Mouse (Mus musculus) heart, embryonic 12.5 days (tissue): Measurements from ENCODE around the gene Rnf24. TPM values are rescaled to one million over a fixed set of nuclear protein-coding genes. Genes with fewer than 3 reads are reported as not detected.

Experiments used
- ATAC-seq: fragments of 200-750 bp; cut with Nextera tagmentation; 2 replicates; pipeline ENCODE4 v1.8.0; 2017; ENCODE audit warnings: moderate TSS enrichment, moderate library complexity; ENCODE audit not compliant: insufficient number of reproducible peaks, low FRiP score
- H3K27ac ChIP-seq: fragments of 300-500 bp; sonication (generic); 2 replicates; pipeline ENCODE4 v1.5.1; 2016; ENCODE audit warnings: mild to moderate bottlenecking, moderate library complexity; ENCODE audit not compliant: poor library complexity, severe bottlenecking
- H3K27me3 ChIP-seq: fragments of 300-500 bp; sonication (generic); replicated peaks from 2 replicates; pipeline ENCODE4 v1.6.1; 2016; ENCODE audit warnings: mild to moderate bottlenecking, moderate library complexity
- H3K36me3 ChIP-seq: fragments of 300-500 bp; sonication (generic); 2 replicates; pipeline ENCODE4 v1.6.1; 2016; ENCODE audit warnings: mild to moderate bottlenecking, moderate library complexity
- H3K4me1 ChIP-seq: fragments of 300-500 bp; sonication (generic); replicated peaks from 2 replicates; pipeline ENCODE4 v1.6.1; 2016; ENCODE audit warnings: mild to moderate bottlenecking
- H3K4me2 ChIP-seq: fragments of 300-500 bp; sonication (generic); 2 replicates; pipeline ENCODE4 v1.6.1; 2016; ENCODE audit warnings: mild to moderate bottlenecking, moderate library complexity
- H3K4me3 ChIP-seq: fragments of 300-500 bp; sonication (generic); 2 replicates; pipeline ENCODE4 v1.5.1; 2016; ENCODE audit warnings: mild to moderate bottlenecking
- H3K9ac ChIP-seq: fragments of 300-500 bp; sonication (generic); 2 replicates; pipeline ENCODE4 v1.6.1; 2016; ENCODE audit warnings: mild to moderate bottlenecking, moderate library complexity
- H3K9me3 ChIP-seq: fragments of 300-500 bp; sonication (generic); replicated peaks from 2 replicates; pipeline ENCODE4 v1.6.1; 2016; ENCODE audit warnings: mild to moderate bottlenecking, moderate library complexity
- WGBS: fragments of 180-500 bp; shearing (Covaris S2); methylation state at CpG from one replicate; pipeline ENCODE4 v1.1.7; 2016; 5-methylcytosine and 5-hydroxymethylcytosine counted together
- polyA plus RNA-seq: library from polyadenylated mRNA; unstranded; fragments of >200 nt; fragmentation: Nextera tagmentation; extraction: Ambion mirVana; gene quantifications from 2 replicates; pipeline ENCODE4 v1.2.1, GENCODE M21; 2016

Rnf24 gene
- polyA plus RNA-seq, 1 experiment from 2014 or later, result 2.8 TPM

DNA sequence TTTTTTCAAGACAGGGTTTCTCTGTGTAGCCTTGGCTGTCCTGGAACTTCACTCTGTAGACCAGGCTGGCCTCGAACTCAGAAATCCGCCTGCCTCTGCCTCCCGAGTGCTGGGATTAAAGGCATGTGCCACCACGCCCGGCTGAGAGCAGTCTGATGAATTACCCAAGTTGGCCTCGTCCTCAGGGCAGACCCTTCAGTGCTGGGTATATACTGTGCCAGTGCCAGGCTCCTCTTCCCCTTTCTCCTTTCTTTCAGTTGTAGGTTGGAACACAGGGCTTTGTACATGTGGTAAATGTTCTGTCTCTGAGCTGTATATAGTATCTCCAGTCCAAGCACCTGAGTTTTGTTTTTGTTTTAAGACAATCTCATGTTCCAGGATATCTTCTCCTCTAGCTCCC is 88.7 kb downstream of the Rnf24 start:
- Histone ChIP-seq H3K9me3 (no peaks in the 10 kb centered on the region), H3K27me3 (no peaks in the 10 kb centered on the region), H3K9ac (no peak overlapping the region), H3K4me2 (peak overlapping the region; percentile 77), H3K4me1 (peaks cover 34% of the 10 kb centered on the region), H3K4me3 (no peak overlapping the region; the same call in 1 of the 2 replicates), H3K36me3 (no peaks in the 10 kb centered on the region), H3K27ac (no peak overlapping the region)
- no peak for ATAC-seq
- 80% methylated on average over 6 of the region's 6 CpGs for WGBS

DNA sequence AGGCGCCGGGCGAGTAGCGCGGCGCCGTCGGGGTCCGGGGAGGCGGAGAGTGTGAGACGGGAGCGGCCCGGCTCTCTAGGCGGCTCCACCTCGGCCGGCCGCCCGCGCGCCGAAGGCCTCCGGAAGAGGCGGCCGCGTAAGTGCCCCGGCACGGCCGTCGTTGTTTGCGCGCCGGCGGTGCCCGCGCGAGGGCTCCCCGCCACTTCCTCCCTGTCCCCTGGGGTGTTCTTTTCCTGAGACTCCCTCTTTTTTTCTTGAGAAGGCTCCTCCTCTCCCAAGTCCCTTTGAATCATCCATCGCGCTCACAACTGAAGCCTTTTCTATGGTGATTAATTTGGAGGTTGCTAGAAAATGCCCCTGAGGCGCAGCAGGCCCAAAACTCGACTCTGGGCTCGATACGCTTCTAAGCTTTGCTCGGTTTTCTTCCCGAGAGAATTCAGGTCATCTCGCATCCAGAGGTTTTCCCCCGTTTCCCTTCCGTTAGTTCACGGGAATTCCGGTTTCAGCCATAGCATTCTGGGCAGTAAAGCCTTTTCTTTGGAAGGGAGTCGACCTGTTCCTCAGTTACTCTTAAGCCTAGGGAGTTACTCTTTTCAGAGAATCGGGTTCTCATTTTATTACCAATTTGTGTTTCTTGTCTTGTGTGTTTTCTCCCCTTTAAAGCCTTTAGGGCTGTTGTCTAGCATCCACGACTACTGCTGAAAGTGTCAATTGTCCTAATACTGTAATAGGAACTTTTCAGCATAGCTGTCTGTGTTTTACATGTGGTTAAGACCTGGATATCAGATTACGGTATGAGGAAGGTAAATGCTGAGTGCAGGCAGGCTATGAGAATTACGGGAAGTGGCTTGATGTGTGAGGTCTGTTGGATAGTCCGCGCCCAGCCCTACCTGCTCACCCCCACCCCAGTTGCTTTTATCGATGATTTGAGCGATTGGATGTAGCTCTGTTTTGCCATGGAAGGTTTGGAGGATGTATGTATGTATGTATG is 89.7 kb downstream of the Rnf24 start:
- H3K4me2 ChIP-seq, result peak overlapping the region; percentile 77

DNA sequence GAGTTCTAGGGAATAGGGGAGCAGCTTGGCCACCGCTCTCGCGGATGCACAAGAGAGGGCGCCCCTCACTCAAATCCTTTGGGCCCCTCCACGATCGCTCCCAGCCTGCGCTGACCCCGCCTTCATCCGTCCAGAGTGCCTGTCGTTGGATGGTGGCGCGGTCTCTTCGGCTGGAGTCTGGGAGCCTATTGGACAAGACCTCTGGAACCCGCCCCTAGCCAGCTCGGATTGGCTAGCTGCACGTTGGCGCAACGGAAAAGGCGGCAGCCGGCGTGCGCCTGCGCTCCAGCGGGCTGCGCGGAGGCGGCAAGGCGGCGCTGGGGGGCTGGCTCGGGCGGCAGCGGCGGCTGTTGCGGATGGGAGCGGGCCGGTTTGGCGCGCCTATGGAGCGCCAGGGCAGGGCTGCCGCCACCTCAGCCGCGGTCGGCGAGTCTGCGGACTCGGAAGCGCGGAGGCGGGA is 90.4 kb downstream of the Rnf24 start, which contains the start of gene Pank2:
TSS of gene Pank2 (plus strand) at position 283 of the 460 bp plus-strand sequence.
- Histone ChIP-seq H3K4me3 (peak within 1 kb of the TSS; percentile 87), H3K27me3 (no peaks in the 10 kb centered on the region), H3K4me2 (peak within 1 kb of the TSS; percentile 77), H3K4me1 (peaks cover 34% of the 10 kb centered on the region), H3K27ac (peak within 1 kb of the TSS; percentile 99), H3K9me3 (no peaks in the 10 kb centered on the region), H3K9ac (peak within 1 kb of the TSS; percentile 95), H3K36me3 (no peaks in the 10 kb centered on the region)
- peak; percentile 99 for ATAC-seq
- 0% methylated on average over 49 of the region's 49 CpGs for WGBS

More for the DNA sequence above, 89.7 kb downstream of the Rnf24 start:
- peak overlapping the region; percentile 87 for H3K4me3 ChIP-seq
- ATAC-seq, result peak; percentile 82
- H3K27ac ChIP-seq, result peak overlapping the region; percentile 99
- no peaks in the 10 kb centered on the region for H3K36me3 ChIP-seq
- peak overlapping the region; percentile 95 for H3K9ac ChIP-seq
- H3K27me3 ChIP-seq, result no peaks in the 10 kb centered on the region
- no peaks in the 10 kb centered on the region for H3K9me3 ChIP-seq
- H3K4me1 ChIP-seq, result peaks cover 34% of the 10 kb centered on the region
- under 1% methylated on average over 59 of the region's 59 CpGs for WGBS

DNA sequence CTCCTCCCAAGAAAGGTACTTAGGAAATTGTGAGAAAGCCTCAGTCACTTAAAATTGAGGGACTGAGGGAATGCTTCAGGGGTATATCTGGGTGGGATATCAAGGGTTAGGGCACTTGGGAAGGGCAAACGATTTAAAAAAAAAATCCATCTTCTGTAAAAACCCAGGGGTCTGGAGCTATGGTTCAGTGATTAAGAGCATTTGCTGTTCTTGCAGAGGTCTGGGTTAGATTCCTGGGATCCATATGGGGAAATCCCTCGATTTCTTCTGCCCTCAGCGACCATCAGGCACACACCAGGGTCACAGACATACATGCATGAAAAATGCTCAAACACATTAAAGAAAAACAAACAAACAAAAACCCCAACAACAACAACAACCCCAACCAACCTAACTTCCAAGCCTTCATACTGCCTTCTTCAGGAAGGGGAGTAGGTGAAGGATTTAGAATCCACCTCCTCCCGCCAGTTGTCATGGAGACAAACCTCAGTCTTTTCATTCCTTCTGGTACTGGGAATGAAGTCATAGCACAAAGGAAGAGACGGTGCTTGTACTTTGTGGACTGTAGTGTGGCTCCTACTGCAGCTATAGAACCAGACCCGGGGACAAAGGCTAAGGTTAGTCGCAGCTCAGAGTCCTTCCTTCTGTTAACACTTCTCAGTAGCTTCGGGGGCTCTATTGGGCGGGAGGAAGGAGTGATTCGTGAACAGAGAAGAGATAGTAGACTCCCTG is 91.0 kb downstream of the Rnf24 start:
- Histone ChIP-seq H3K27me3 (no peaks in the 10 kb centered on the region), H3K27ac (peak overlapping the region; percentile 91), H3K9ac (peak overlapping the region; percentile 69), H3K4me2 (peak overlapping the region; percentile 68), H3K4me1 (peaks cover 34% of the 10 kb centered on the region), H3K4me3 (peak overlapping the region; percentile 87), H3K9me3 (no peaks in the 10 kb centered on the region), H3K36me3 (no peaks in the 10 kb centered on the region)
- whole genome bisulfite sequencing, result 7% methylated on average over 10 of the region's 10 CpGs
- peak; percentile 62 for ATAC-seq

DNA sequence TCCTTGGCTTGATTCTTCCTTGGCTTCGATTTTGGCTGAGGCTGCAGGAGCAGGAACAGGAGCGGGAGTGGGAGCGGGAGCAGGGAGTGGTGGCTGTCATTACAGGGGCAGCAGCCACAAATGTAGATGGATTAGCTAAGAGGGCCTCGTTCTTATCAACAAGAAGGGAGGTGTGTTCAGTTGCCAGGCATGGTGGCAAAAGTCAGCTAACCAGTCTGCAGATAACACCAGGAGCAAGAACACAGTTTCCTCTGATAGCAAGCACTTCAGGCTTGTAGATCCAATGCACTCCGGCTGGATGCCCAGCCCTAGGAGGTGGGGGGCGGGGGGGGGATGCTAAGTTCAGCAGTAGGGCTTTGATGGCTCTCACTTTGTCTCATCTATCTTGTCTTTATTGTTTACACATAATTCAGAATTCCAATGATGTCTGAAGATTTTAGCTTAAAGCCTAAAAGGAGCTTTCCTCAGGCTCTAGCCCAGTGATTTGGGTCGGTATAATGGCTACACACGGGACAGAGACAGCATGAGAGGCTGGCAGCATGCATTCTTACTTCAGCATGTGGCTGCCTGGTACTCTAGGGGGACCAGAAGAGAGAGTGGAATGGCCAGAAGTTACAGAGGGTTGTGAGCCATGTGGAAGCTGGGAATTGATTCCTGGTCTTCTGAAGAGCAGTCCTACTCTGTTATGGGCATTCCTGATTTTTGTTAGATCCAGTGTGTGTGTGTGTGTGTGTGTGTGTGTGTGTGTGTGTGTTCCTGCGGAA is 92.0 kb downstream of the Rnf24 start:
- Histone ChIP-seq H3K4me1 (peaks cover 34% of the 10 kb centered on the region), H3K27ac (peak overlapping the region; percentile 91), H3K4me3 (no peak overlapping the region), H3K4me2 (peak overlapping the region; percentile 68), H3K36me3 (no peaks in the 10 kb centered on the region), H3K9ac (peak overlapping the region; percentile 12; the same call in 1 of the 2 replicates), H3K9me3 (no peaks in the 10 kb centered on the region), H3K27me3 (no peaks in the 10 kb centered on the region)
- 22% methylated on average over 9 of the region's 9 CpGs for WGBS
- ATAC-seq, result no peak

DNA sequence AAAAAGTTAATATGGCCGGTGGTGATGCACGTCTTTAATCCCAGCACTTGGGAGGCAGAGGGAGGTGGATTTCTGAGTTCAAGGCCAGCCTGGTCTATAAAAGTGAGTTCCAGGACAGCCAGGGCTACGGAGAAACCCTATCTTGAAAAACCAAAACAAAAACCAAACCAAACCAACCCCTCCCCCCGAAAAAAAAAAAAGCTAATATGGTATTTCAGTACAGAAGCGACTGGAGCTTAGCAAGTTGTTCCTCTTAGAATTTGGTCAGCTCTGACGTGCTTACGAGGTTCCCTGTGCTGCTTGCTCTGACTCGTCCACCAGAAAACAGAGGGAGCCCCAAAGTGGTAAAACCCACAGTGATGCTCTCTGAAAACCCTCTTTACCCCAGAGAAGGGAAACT is 94.0 kb downstream of the Rnf24 start:
- no peak for ATAC-seq
- Histone ChIP-seq H3K4me1 (peaks cover 26% of the 10 kb centered on the region), H3K9ac (no peak overlapping the region), H3K27ac (no peak overlapping the region), H3K9me3 (no peaks in the 10 kb centered on the region), H3K4me3 (no peak overlapping the region), H3K4me2 (no peak overlapping the region), H3K27me3 (no peaks in the 10 kb centered on the region), H3K36me3 (no peaks in the 10 kb centered on the region)
- 78% methylated on average over 8 of the region's 8 CpGs for WGBS

DNA sequence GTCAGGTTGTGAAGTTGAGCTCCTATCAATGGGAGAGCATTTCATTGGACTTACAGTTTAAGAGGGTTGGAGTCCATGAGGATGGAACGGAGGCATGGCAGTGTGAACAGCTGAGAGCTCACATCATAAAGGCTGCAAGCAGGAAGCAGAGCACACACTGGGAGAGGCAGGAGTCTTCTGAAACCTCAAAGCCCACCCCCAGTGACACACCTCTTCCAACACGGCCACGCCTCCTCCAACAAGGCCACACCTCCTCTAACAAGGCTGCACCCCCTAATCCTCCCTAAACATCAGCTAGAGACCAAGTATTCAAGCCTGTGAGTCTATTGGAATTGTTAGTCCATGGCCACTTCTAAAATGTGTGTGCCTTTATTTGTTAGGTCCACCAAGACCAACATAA is 97.0 kb downstream of the Rnf24 start:
- 62% methylated on average over 3 of the region's 3 CpGs for WGBS

DNA sequence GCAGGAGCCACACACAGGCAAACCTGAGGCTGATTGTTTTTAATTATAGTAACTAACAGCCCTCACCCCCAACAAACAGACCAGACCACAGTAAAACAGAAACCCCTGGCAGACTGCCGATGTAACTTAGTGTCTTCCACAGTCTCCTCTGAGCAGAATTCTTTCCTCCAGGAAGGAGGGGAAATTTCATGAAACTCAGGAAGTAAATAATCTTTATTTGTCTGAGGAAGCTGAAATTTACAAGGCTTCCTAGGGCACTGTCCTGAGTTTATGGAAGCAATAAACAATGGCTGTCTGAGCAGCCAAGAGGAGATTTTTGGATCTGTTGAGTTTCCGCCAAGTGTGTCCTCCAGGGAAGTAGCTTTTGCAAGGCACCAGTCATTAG is 98.4 kb downstream of the Rnf24 start:
- Histone ChIP-seq H3K4me3 (no peak overlapping the region), H3K27ac (peak overlapping the region; percentile 58), H3K9me3 (no peaks in the 10 kb centered on the region), H3K9ac (no peak overlapping the region), H3K4me2 (peak overlapping the region; percentile 37), H3K36me3 (no peaks in the 10 kb centered on the region), H3K27me3 (no peaks in the 10 kb centered on the region), H3K4me1 (peaks cover 13% of the 10 kb centered on the region)
- WGBS, result 56% methylated on average over 2 of the region's 2 CpGs
- ATAC-seq, result peak; percentile 6; the same call in 1 of the 2 replicates

More for the DNA sequence above, 97.0 kb downstream of the Rnf24 start:
- ATAC-seq, result no peak
- no peak overlapping the region for H3K27ac ChIP-seq
- no peaks in the 10 kb centered on the region for H3K27me3 ChIP-seq
- H3K9me3 ChIP-seq, result no peaks in the 10 kb centered on the region
- no peaks in the 10 kb centered on the region for H3K36me3 ChIP-seq
- H3K4me2 ChIP-seq, result no peak overlapping the region
- no peak overlapping the region for H3K9ac ChIP-seq
- no peak overlapping the region for H3K4me3 ChIP-seq
- H3K4me1 ChIP-seq, result peaks cover 21% of the 10 kb centered on the region

DNA sequence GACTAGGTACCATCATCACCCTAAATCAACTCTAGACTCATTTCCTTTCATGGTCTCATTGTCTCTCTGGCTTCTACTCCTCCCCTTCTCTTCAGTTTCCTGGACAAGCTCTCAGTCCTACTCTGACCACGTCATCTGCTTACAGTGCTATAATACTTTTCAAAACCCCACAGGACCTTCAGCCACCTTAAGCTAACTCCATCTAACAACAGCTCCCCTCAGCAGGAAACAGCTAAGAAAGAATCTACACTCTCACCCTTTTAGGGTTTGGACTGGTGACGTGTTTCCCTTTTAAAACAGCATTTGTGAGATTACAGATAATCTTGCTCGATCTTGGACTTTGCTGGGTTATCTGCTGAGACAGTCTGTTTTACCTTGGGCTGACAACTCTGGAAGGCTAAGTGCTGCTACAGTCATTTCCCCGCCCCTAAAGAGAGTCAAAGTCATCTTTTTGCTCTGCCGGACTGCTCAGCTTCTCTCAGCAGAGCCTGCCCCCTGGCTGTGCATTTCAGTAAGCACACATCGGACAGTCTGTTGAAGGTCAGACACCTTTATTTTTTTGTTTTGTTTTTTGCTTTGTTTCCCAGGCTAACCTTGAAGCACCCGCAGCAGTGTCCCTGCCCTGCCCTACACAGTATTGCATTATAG is 98.9 kb downstream of the Rnf24 start:
- no peaks in the 10 kb centered on the region for H3K9me3 ChIP-seq
- 9% methylated on average over 7 of the region's 7 CpGs for WGBS
- peaks cover 13% of the 10 kb centered on the region for H3K4me1 ChIP-seq
- peak; percentile 84 for ATAC-seq
- peak overlapping the region; percentile 37 for H3K4me2 ChIP-seq
- H3K36me3 ChIP-seq, result no peaks in the 10 kb centered on the region
- H3K27ac ChIP-seq, result peak overlapping the region; percentile 58
- no peaks in the 10 kb centered on the region for H3K27me3 ChIP-seq
- no peak overlapping the region for H3K4me3 ChIP-seq
- no peak overlapping the region for H3K9ac ChIP-seq
